Mouse (Mus musculus): ENCODE data around the gene Eci3.
A peak's percentile ranks its signal among the peaks of the same experiment; 100 is the strongest.

The Eci3 gene

GRCm38 (mm10) chr13:34924210-34924609 is 39.4 kb downstream of the Eci3 start, which contains the start of the genes Fam217a and 4933417A18Rik:
Fam217a (minus strand) TSS chr13:34924310.
4933417A18Rik (plus strand) TSS chr13:34924409.
- DNase-seq, result no peak

DNA sequence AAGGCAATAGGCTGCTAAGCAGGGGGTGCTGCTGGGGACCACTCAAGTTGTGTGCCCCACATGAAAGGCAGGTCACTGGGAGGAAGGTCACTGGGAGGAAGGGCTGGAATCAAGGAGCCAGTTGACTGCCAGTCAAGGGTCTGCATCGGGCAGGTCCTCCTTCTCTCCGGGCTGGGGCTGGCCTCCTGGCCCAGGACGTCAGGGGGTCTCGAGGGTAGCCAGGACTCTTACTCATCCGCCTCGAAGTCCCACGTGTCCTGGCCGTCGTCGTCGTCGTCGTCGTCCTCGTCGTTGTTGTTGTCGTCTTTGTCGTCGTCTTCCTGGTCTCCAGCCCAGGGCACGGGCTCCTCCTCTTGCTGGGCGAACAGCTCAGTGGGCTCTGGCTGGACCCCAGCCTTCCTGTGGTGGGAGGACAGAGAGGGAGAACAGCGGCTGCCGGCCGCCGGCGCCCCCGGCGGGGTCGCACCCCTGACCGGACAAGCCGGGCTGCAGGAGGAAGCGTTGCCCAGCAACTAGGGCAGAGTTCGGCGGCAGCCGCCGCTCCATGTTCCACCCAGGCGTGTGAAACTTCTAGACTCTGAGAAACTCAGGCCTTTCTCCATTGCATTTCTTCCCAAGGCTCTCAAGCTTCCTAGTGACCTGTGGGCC is 47.0 kb downstream of the Eci3 start:
- DNase-seq, result peak; percentile 33

- no peak for DNase-seq
These were observed 49.0 kb downstream of the Eci3 start for GRCm38 (mm10) chr13:34914614-34915013.

Data from lung, postnatal 10 days (tissue).